Mouse (Mus musculus): ENCODE data around the gene Tmem37. TPM values are rescaled to one million over a fixed set of nuclear protein-coding genes. Genes with fewer than 3 reads are reported as not detected.
A peak's percentile ranks its signal among the peaks of the same experiment; 100 is the strongest.
"Not testable (repeated sequence)": the region's sequence is repeated elsewhere in the genome, so short reads cannot be mapped to it uniquely, and the experiment has no call there.

Gene Tmem37
- polyA plus RNA-seq, 1 experiment from 2014 or later, result 5.6 TPM

GRCm38 (mm10) chr1:120094920-120095319, 21.0 kb upstream of the Tmem37 start:
- H3K27me3 ChIP-seq (replicated peaks; ENCODE audit: control insufficient read depth, insufficient read depth, low read length), result no peaks in the 10 kb centered on the region

GRCm38 (mm10) chr1:120093482-120094134, 19.7 kb upstream of the Tmem37 start:
- not testable (repeated sequence) for H3K9ac ChIP-seq (replicated peaks; ENCODE audit: low read depth, low read length); H3K9me3 ChIP-seq (ENCODE audit: control insufficient read depth, low read length); H3K27me3 ChIP-seq (replicated peaks; ENCODE audit: control insufficient read depth, insufficient read depth, low read length); H3K27ac ChIP-seq (ENCODE audit: low read length); H3K4me2 ChIP-seq (ENCODE audit: low read length); H3K36me3 ChIP-seq (ENCODE audit: control insufficient read depth, insufficient read depth); H3K4me1 ChIP-seq (replicated peaks; ENCODE audit: control insufficient read depth, insufficient read depth, low read length); H3K4me3 ChIP-seq (replicated peaks; ENCODE audit: low read length)
- WGBS, result 48% methylated on average over 11 of the region's 14 CpGs
- peak; percentile 65 for ATAC-seq

More at GRCm38 (mm10) chr1:120094920-120095319, 21.0 kb upstream of the Tmem37 start:
- Histone ChIP-seq H3K9me3 (ENCODE audit: control insufficient read depth, low read length) (peaks cover 5% of the 10 kb centered on the region; the same call in 1 of the 2 replicates), H3K9ac (replicated peaks; ENCODE audit: low read depth, low read length) (no peak overlapping the region), H3K4me2 (ENCODE audit: low read length) (no peak overlapping the region), H3K4me1 (replicated peaks; ENCODE audit: control insufficient read depth, insufficient read depth, low read length) (no peaks in the 10 kb centered on the region), H3K36me3 (ENCODE audit: control insufficient read depth, insufficient read depth) (no peaks in the 10 kb centered on the region), H3K27ac (ENCODE audit: low read length) (no peak overlapping the region), H3K4me3 (replicated peaks; ENCODE audit: low read length) (no peak overlapping the region)
- WGBS, result 69% methylated on average over 3 of the region's 3 CpGs
- ATAC-seq, result no peak

GRCm38 (mm10) chr1:120090880-120091570, 17.2 kb upstream of the Tmem37 start:
- H3K27me3 ChIP-seq (replicated peaks; ENCODE audit: control insufficient read depth, insufficient read depth, low read length), result no peaks in the 10 kb centered on the region
- ATAC-seq, result no peak
- no peaks in the 10 kb centered on the region for H3K36me3 ChIP-seq (ENCODE audit: control insufficient read depth, insufficient read depth)
- H3K4me3 ChIP-seq (replicated peaks; ENCODE audit: low read length), result no peak overlapping the region
- WGBS, result 92% methylated on average over 8 of the region's 8 CpGs
- H3K9me3 ChIP-seq (ENCODE audit: control insufficient read depth, low read length), result peaks cover 5% of the 10 kb centered on the region; the same call in 1 of the 2 replicates
- no peaks in the 10 kb centered on the region for H3K4me1 ChIP-seq (replicated peaks; ENCODE audit: control insufficient read depth, insufficient read depth, low read length)
- no peak overlapping the region for H3K27ac ChIP-seq (ENCODE audit: low read length)
- H3K4me2 ChIP-seq (ENCODE audit: low read length), result no peak overlapping the region
- no peak overlapping the region for H3K9ac ChIP-seq (replicated peaks; ENCODE audit: low read depth, low read length)

GRCm38 (mm10) chr1:120089180-120089579, 15.3 kb upstream of the Tmem37 start:
- Histone ChIP-seq H3K4me1 (replicated peaks; ENCODE audit: control insufficient read depth, insufficient read depth, low read length) (no peaks in the 10 kb centered on the region), H3K4me3 (replicated peaks; ENCODE audit: low read length) (no peak overlapping the region), H3K9me3 (ENCODE audit: control insufficient read depth, low read length) (peaks cover 5% of the 10 kb centered on the region; the same call in 1 of the 2 replicates), H3K4me2 (ENCODE audit: low read length) (no peak overlapping the region), H3K27me3 (replicated peaks; ENCODE audit: control insufficient read depth, insufficient read depth, low read length) (no peaks in the 10 kb centered on the region), H3K36me3 (ENCODE audit: control insufficient read depth, insufficient read depth) (no peaks in the 10 kb centered on the region), H3K27ac (ENCODE audit: low read length) (no peak overlapping the region), H3K9ac (replicated peaks; ENCODE audit: low read depth, low read length) (no peak overlapping the region)
- WGBS, result 10% methylated on average over 5 of the region's 5 CpGs
- ATAC-seq, result no peak

DNA sequence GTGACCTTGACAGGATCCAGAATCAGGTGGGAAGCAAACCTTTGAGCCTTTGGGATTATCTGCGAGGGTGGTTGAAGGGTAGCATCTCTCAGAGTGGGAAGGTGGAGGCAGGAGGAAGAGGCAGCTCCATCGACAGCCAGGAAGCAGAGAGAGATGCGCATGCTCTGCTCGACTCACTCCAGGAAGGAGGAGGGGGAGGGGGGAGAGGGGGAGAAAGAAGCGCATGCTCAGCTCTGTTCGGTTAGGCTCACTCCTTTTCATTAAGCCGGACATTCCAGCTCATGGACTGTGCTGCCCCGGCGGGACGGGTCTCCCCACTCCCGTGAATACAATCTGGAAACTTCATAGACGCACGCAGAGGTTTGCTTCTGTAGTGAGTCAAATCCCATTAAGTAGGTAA, 12.8 kb upstream of the Tmem37 start:
- ATAC-seq, result no peak
- WGBS, result 55% methylated on average over 13 of the region's 13 CpGs
- Histone ChIP-seq H3K9me3 (ENCODE audit: control insufficient read depth, low read length) (no peaks in the 10 kb centered on the region), H3K4me1 (replicated peaks; ENCODE audit: control insufficient read depth, insufficient read depth, low read length) (no peaks in the 10 kb centered on the region), H3K36me3 (ENCODE audit: control insufficient read depth, insufficient read depth) (no peaks in the 10 kb centered on the region), H3K4me2 (ENCODE audit: low read length) (no peak overlapping the region), H3K4me3 (replicated peaks; ENCODE audit: low read length) (no peak overlapping the region), H3K27ac (ENCODE audit: low read length) (no peak overlapping the region), H3K9ac (replicated peaks; ENCODE audit: low read depth, low read length) (no peak overlapping the region), H3K27me3 (replicated peaks; ENCODE audit: control insufficient read depth, insufficient read depth, low read length) (no peaks in the 10 kb centered on the region)

GRCm38 (mm10) chr1:120085696-120086095, 11.8 kb upstream of the Tmem37 start:
- H3K27me3 ChIP-seq (replicated peaks; ENCODE audit: control insufficient read depth, insufficient read depth, low read length), result no peaks in the 10 kb centered on the region
- H3K9ac ChIP-seq (replicated peaks; ENCODE audit: low read depth, low read length), result no peak overlapping the region
- no peak overlapping the region for H3K27ac ChIP-seq (ENCODE audit: low read length)
- no peaks in the 10 kb centered on the region for H3K4me1 ChIP-seq (replicated peaks; ENCODE audit: control insufficient read depth, insufficient read depth, low read length)
- H3K4me2 ChIP-seq (ENCODE audit: low read length), result no peak overlapping the region
- ATAC-seq, result no peak
- no peaks in the 10 kb centered on the region for H3K36me3 ChIP-seq (ENCODE audit: control insufficient read depth, insufficient read depth)
- 67% methylated on average over 3 of the region's 3 CpGs for WGBS
- no peaks in the 10 kb centered on the region for H3K9me3 ChIP-seq (ENCODE audit: control insufficient read depth, low read length)
- no peak overlapping the region for H3K4me3 ChIP-seq (replicated peaks; ENCODE audit: low read length)

GRCm38 (mm10) chr1:120083921-120084517, 10.1 kb upstream of the Tmem37 start:
- H3K4me1 ChIP-seq (replicated peaks; ENCODE audit: control insufficient read depth, insufficient read depth, low read length), result no peaks in the 10 kb centered on the region
- WGBS, result 57% methylated on average over 5 of the region's 5 CpGs
- H3K4me2 ChIP-seq (ENCODE audit: low read length), result no peak overlapping the region
- H3K27me3 ChIP-seq (replicated peaks; ENCODE audit: control insufficient read depth, insufficient read depth, low read length), result no peaks in the 10 kb centered on the region
- H3K9me3 ChIP-seq (ENCODE audit: control insufficient read depth, low read length), result no peaks in the 10 kb centered on the region
- H3K27ac ChIP-seq (ENCODE audit: low read length), result no peak overlapping the region
- no peak overlapping the region for H3K4me3 ChIP-seq (replicated peaks; ENCODE audit: low read length)
- no peaks in the 10 kb centered on the region for H3K36me3 ChIP-seq (ENCODE audit: control insufficient read depth, insufficient read depth)
- no peak for ATAC-seq
- no peak overlapping the region for H3K9ac ChIP-seq (replicated peaks; ENCODE audit: low read depth, low read length)

DNA sequence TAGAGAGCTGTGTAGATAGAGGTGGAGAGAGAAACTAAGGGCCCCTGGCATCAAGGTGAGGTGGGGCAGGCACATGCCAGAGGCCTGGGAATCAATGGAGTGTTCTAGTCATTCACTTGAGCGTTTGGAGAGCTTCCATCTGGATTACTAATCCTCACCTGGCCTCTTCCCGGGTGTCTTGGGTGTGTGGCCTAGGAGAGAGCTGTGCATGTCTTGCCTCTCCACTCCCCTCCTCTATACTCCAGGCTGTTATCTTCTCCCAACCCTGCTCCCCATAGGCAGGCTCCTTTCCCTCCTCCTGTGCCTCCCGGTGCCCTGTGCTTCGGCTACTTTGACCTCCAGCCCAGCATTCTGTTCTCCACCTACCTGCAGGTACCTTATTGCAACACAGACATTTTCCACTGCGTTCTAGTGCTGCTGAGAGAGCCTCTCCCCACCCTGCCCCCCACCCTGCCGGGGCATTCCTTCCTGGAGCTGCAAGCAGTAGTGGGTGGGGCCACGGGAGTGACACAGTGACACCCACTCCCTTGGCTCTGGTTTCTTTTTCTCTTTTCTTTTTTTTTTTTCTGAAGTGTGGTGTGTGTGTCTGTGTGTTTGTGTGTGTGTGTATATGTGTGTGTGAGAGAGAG, 9.2 kb upstream of the Tmem37 start:
- Histone ChIP-seq H3K36me3 (ENCODE audit: control insufficient read depth, insufficient read depth) (no peaks in the 10 kb centered on the region), H3K4me2 (ENCODE audit: low read length) (no peak overlapping the region), H3K4me1 (replicated peaks; ENCODE audit: control insufficient read depth, insufficient read depth, low read length) (peaks cover under 1% of the 10 kb centered on the region; the same call in 1 of the 2 replicates), H3K27me3 (replicated peaks; ENCODE audit: control insufficient read depth, insufficient read depth, low read length) (no peaks in the 10 kb centered on the region), H3K9me3 (ENCODE audit: control insufficient read depth, low read length) (no peaks in the 10 kb centered on the region), H3K27ac (ENCODE audit: low read length) (no peak overlapping the region), H3K9ac (replicated peaks; ENCODE audit: low read depth, low read length) (no peak overlapping the region), H3K4me3 (replicated peaks; ENCODE audit: low read length) (no peak overlapping the region)
- ATAC-seq, result no peak
- WGBS, result 35% methylated on average over 7 of the region's 7 CpGs

GRCm38 (mm10) chr1:120080632-120081031, 6.8 kb upstream of the Tmem37 start:
- Histone ChIP-seq H3K9me3 (ENCODE audit: control insufficient read depth, low read length) (no peaks in the 10 kb centered on the region), H3K4me1 (replicated peaks; ENCODE audit: control insufficient read depth, insufficient read depth, low read length) (peaks cover 5% of the 10 kb centered on the region; the same call in 1 of the 2 replicates), H3K36me3 (ENCODE audit: control insufficient read depth, insufficient read depth) (no peaks in the 10 kb centered on the region), H3K9ac (replicated peaks; ENCODE audit: low read depth, low read length) (no peak overlapping the region), H3K4me3 (replicated peaks; ENCODE audit: low read length) (no peak overlapping the region), H3K27me3 (replicated peaks; ENCODE audit: control insufficient read depth, insufficient read depth, low read length) (no peaks in the 10 kb centered on the region), H3K27ac (ENCODE audit: low read length) (no peak overlapping the region), H3K4me2 (ENCODE audit: low read length) (no peak overlapping the region)
- ATAC-seq, result no peak
- 94% methylated on average over 1 of the region's 1 CpGs for WGBS
